Mouse (Mus musculus): ENCODE measurements around the gene Trp53bp2.

DNA sequence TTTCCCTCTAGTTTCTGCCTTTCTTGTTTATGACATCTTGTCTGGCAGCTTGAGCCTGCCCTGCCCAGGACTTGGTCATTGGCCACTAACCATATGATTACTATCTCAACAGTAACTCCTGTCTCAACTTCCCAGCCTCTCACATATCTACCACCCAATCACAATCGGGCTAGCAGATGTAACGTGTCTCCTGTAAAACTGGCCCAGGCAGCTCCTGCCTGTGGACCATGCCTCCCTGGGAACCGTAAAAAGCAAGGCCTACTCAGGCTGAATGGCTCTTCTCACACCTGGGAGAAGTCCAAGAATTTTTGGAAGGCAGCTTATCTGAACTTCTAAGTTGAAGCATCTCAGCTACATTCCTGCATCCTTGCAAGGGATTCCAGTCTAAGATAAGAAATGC is 10.2 kb upstream of the Trp53bp2 start:
- no peak for TF ChIP-seq POLR2A (IDR thresholded peaks at IDR 0.05; ENCODE audit: insufficient read depth, low read length)
- TF ChIP-seq EP300 (IDR thresholded peaks at IDR 0.05; ENCODE audit: insufficient read depth, low read depth, low read length), result no peak
